23 mouse cellular contexts compared by ENCODE assay signal in genomic region chr8:37237306-37237705, GRCm38 (mm10).
"Had no signal": no experiment of that assay in that cellular context is flagged by ENCODE, and none has a peak within 500 bp of the region (broad histone marks: within the 10 kb centered on the region; RNA-seq: fewer than 3 reads in every experiment).

No protein-coding gene starts in this region.

- H3K27me3 ChIP-seq: kidney, embryonic 15.5 days; limb, embryonic 13.5 days; liver, embryonic 12.5 days; liver, embryonic 15.5 days; lung, embryonic 15.5 days; megakaryocyte, embryonic 14.5 days; midbrain, embryonic 13.5 days; neural tube, embryonic 13.5 days had no signal

- ATAC-seq: liver, embryonic 12.5 days; midbrain, embryonic 13.5 days; midbrain, embryonic 16.5 days had no signal

- H3K27ac ChIP-seq: kidney, embryonic 15.5 days; left cerebral cortex, adult 2 months; limb, embryonic 10.5 days; limb, embryonic 13.5 days; liver, embryonic 12.5 days; liver, embryonic 15.5 days; lung, embryonic 15.5 days; midbrain, embryonic 10.5 days; midbrain, embryonic 13.5 days had no signal

- DNase-seq: kidney, postnatal 10 days; kidney, postnatal 36 days; layer of hippocampus, postnatal 36 days; liver; lung, adult 18-20 months; lung, postnatal 10 days; lung, postnatal 36 days; retina, postnatal 1 day; thymus, adult 18-20 months; thymus, postnatal 36 days had no signal

- H3K9me3 ChIP-seq: kidney, embryonic 15.5 days; limb, embryonic 10.5 days; limb, embryonic 13.5 days; liver, embryonic 12.5 days; liver, embryonic 15.5 days; lung, embryonic 15.5 days; megakaryocyte, embryonic 14.5 days; midbrain, embryonic 10.5 days; midbrain, embryonic 13.5 days; neural tube, embryonic 13.5 days had no signal

- H3K9ac ChIP-seq: kidney, embryonic 15.5 days; limb, embryonic 13.5 days; liver, embryonic 12.5 days; liver, embryonic 15.5 days; lung, embryonic 15.5 days; midbrain, embryonic 13.5 days; neural tube, embryonic 13.5 days had no signal

- H3K4me3 ChIP-seq: kidney, embryonic 15.5 days; left cerebral cortex, adult 2 months; limb, embryonic 10.5 days; limb, embryonic 13.5 days; liver, embryonic 12.5 days; liver, embryonic 15.5 days; lung, embryonic 15.5 days; megakaryocyte, embryonic 14.5 days; midbrain, embryonic 10.5 days; midbrain, embryonic 13.5 days; myocyte; neural tube, embryonic 13.5 days had no signal

- H3K36me3 ChIP-seq: kidney, embryonic 15.5 days; limb, embryonic 10.5 days; limb, embryonic 13.5 days; liver, embryonic 12.5 days; liver, embryonic 15.5 days; lung, embryonic 15.5 days; midbrain, embryonic 10.5 days; midbrain, embryonic 13.5 days; neural tube, embryonic 13.5 days had no signal

- H3K4me1 ChIP-seq: kidney, embryonic 15.5 days; limb, embryonic 10.5 days; limb, embryonic 13.5 days; liver, embryonic 12.5 days; liver, embryonic 15.5 days; lung, embryonic 15.5 days; megakaryocyte, embryonic 14.5 days; midbrain, embryonic 10.5 days; midbrain, embryonic 13.5 days; neural tube, embryonic 13.5 days had no signal

- H3K4me2 ChIP-seq: kidney, embryonic 15.5 days; limb, embryonic 13.5 days; liver, embryonic 12.5 days; liver, embryonic 15.5 days; lung, embryonic 15.5 days; midbrain, embryonic 13.5 days; neural tube, embryonic 13.5 days had no signal
